ENCODE assay signal across 9 mouse cellular contexts in genomic region chr10:13412202-13412923, GRCm38 (mm10).
DNase-seq lines count a peak whose midpoint lies in the region; ATAC-seq and TF ChIP-seq lines count a peak whose summit lies in the region.
"Had no signal": no experiment of that assay in that cellular context is flagged by ENCODE, and none has a peak within 500 bp of the region (broad histone marks: within the 10 kb centered on the region; RNA-seq: fewer than 3 reads in every experiment).

No protein-coding gene starts in this region.

- DNase-seq in forebrain, embryonic 14.5 days (ENCODE audit: low spot score) = peak; percentile 55
- peak; percentile 24 for DNase-seq in ovary, postnatal 36 days (ENCODE audit: low spot score)
- no peak for DNase-seq in ovary, postnatal 10 days (ENCODE audit: low spot score)
- no peak for DNase-seq in retina, embryonic 14.5 days (ENCODE audit: low spot score)
- DNase-seq in left cerebral cortex, adult 2 months (ENCODE audit: extremely low spot score in 1 of 2, low spot score in 2 of 2) = no peak
- DNase-seq in B cell, adult 2 months = no peak

- H3K9ac ChIP-seq in forebrain, embryonic 14.5 days (ENCODE audit: low read length) = no peak overlapping the region
- no peak overlapping the region for H3K9ac ChIP-seq in forebrain, embryonic 12.5 days
- no peak overlapping the region for H3K9ac ChIP-seq in heart, embryonic 15.5 days
- H3K9ac ChIP-seq: limb, embryonic 15.5 days had no signal

- no peak overlapping the region for H3K4me3 ChIP-seq in forebrain, embryonic 14.5 days (ENCODE audit: low read depth, low read length)
- H3K4me3 ChIP-seq in forebrain, embryonic 12.5 days (replicated peaks) = no peak overlapping the region
- H3K4me3 ChIP-seq in heart, embryonic 15.5 days = no peak overlapping the region
- no peak overlapping the region for H3K4me3 ChIP-seq in left cerebral cortex, adult 2 months
- H3K4me3 ChIP-seq: limb, embryonic 15.5 days had no signal

- H3K36me3 ChIP-seq in forebrain, embryonic 14.5 days (ENCODE audit: control insufficient read depth, insufficient read depth, low read length) = no peaks in the 10 kb centered on the region
- no peaks in the 10 kb centered on the region for H3K36me3 ChIP-seq in forebrain, embryonic 12.5 days (replicated peaks)
- no peaks in the 10 kb centered on the region for H3K36me3 ChIP-seq in heart, embryonic 15.5 days
- H3K36me3 ChIP-seq: limb, embryonic 15.5 days had no signal

- H3K4me1 ChIP-seq in forebrain, embryonic 14.5 days (ENCODE audit: control insufficient read depth, insufficient read depth, low read length) = peaks cover 23% of the 10 kb centered on the region
- peaks cover 20% of the 10 kb centered on the region for H3K4me1 ChIP-seq in forebrain, embryonic 12.5 days
- peaks cover 8% of the 10 kb centered on the region for H3K4me1 ChIP-seq in heart, embryonic 15.5 days (replicated peaks)

- H3K4me2 ChIP-seq in forebrain, embryonic 14.5 days (ENCODE audit: low read length) = no peak overlapping the region
- H3K4me2 ChIP-seq in forebrain, embryonic 12.5 days = no peak overlapping the region
- peak overlapping the region; percentile 36 for H3K4me2 ChIP-seq in heart, embryonic 15.5 days
- H3K4me2 ChIP-seq: limb, embryonic 15.5 days had no signal

- no peaks in the 10 kb centered on the region for H3K9me3 ChIP-seq in forebrain, embryonic 14.5 days (replicated peaks; ENCODE audit: control insufficient read depth, low read length)
- no peaks in the 10 kb centered on the region for H3K9me3 ChIP-seq in forebrain, embryonic 12.5 days
- no peaks in the 10 kb centered on the region for H3K9me3 ChIP-seq in heart, embryonic 15.5 days (replicated peaks)
- H3K9me3 ChIP-seq: limb, embryonic 15.5 days had no signal

- intact Hi-C loops in left cerebral cortex, adult 2 months (cut with DNase I) = no loop called here

- no peaks in the 10 kb centered on the region for H3K27me3 ChIP-seq in forebrain, embryonic 14.5 days (replicated peaks; ENCODE audit: control insufficient read depth, insufficient read depth, low read length)
- peaks cover 3% of the 10 kb centered on the region; the same call in 1 of the 2 replicates for H3K27me3 ChIP-seq in forebrain, embryonic 12.5 days
- no peaks in the 10 kb centered on the region for H3K27me3 ChIP-seq in heart, embryonic 15.5 days
- H3K27me3 ChIP-seq: limb, embryonic 15.5 days had no signal

- no peak for TF ChIP-seq CTCF in left cerebral cortex, adult 2 months (IDR thresholded peaks at IDR 0.05)

- no peak; the same call in 1 of the 2 replicates for ATAC-seq in forebrain, embryonic 14.5 days
- ATAC-seq in forebrain, embryonic 12.5 days (ENCODE audit: low FRiP score) = no peak
- peak; percentile 74 for ATAC-seq in heart, embryonic 15.5 days (replicated peaks; ENCODE audit: insufficient number of reproducible peaks, insufficient read depth, low FRiP score, low read depth)

- WGBS in forebrain, embryonic 14.5 days = 91% methylated on average over 19 of the region's 19 CpGs
- 92% methylated on average over 19 of the region's 19 CpGs for WGBS in forebrain, embryonic 12.5 days
- 42% methylated on average over 19 of the region's 19 CpGs for WGBS in heart, embryonic 15.5 days

- no peak overlapping the region for H3K27ac ChIP-seq in forebrain, embryonic 14.5 days (ENCODE audit: low read depth, low read length)
- H3K27ac ChIP-seq in forebrain, embryonic 12.5 days = no peak overlapping the region
- H3K27ac ChIP-seq in heart, embryonic 15.5 days = peak overlapping the region; percentile 70
- H3K27ac ChIP-seq in left cerebral cortex, adult 2 months = no peak overlapping the region
- H3K27ac ChIP-seq: limb, embryonic 15.5 days had no signal

Comparison
In these comparisons a context has a peak if more than half of its experiments do, and no peak if none do; other contexts are left out.
1. DNase-seq: peak in forebrain, embryonic 14.5 days (single experiment) and ovary, postnatal 36 days (single experiment); none in ovary, postnatal 10 days (single experiment), retina, embryonic 14.5 days (single experiment), left cerebral cortex, adult 2 months (0 of 2) and B cell, adult 2 months (0 of 2).